Mouse (Mus musculus): ENCODE data around the gene Six5. TPM values are rescaled to one million over a fixed set of nuclear protein-coding genes. Genes with fewer than 3 reads are reported as not detected.

Gene Six5
- polyA plus RNA-seq, 1 experiment = 0.23 TPM

DNA sequence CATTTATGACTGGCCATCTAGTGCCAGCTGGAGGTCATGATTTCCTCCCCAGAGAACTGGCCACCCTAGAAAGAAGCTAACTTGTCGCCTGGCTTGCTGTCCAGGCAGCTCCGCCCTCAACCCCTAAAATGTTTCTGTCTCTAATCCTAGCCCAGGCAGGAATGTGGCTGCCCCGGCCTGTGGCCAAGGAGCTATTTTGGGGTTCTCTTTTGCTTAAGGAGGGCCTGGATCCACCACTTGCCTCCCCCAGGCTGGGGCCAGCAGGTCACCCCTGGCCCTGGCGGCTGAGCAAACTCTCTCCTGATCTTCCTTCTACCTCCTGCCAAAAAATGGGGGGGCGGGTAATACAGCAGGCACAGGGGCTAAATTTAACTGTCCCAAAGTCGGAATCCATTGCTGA lies 11.3 kb upstream of the Six5 start:
- H3K4me1 ChIP-seq (ENCODE audit: control insufficient read depth) = peaks cover 48% of the 10 kb centered on the region

DNA sequence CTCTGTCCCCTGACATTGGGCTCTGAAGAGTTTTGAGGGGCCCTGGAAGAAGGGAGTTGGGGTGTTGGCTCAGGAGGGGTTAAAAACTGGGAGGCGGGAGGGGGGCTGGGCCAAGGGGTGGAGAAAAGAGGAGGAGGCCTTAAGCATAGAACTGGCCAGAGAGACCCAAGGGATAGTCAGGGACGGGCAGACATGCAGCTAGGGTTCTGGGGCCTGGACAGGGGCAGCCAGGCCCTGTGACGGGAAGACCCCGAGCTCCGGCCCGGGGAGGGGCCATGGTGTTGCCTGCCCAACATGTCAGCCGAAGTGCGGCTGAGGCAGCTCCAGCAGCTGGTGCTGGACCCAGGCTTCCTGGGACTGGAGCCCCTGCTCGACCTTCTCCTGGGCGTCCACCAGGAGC lies 10.7 kb upstream of the Six5 start, which contains the start of gene Dmpk:
Gene Dmpk (plus strand): TSS at position 149 of the 400 bp plus-strand sequence.
- H3K9me3 ChIP-seq (ENCODE audit: control insufficient read depth, low read length) = no peaks in the 10 kb centered on the region
- H3K36me3 ChIP-seq (ENCODE audit: control insufficient read depth) = peaks cover 56% of the 10 kb centered on the region
- TF ChIP-seq TAL1 (IDR thresholded peaks at IDR 0.05; ENCODE audit: low read length) = no peak
- no peak for TF ChIP-seq GATA1 (IDR thresholded peaks at IDR 0.05; ENCODE audit: low read length)
- peak within 1 kb of the TSS; percentile 28 for H3K4me3 ChIP-seq (replicated peaks)
- H3K27me3 ChIP-seq (ENCODE audit: control insufficient read depth) = peaks cover 3% of the 10 kb centered on the region
- peaks cover 49% of the 10 kb centered on the region for H3K4me1 ChIP-seq (ENCODE audit: control insufficient read depth)

More for the DNA sequence above, 11.3 kb upstream of the Six5 start:
- no peak overlapping the region for H3K4me3 ChIP-seq (replicated peaks)
- no peak for TF ChIP-seq TAL1 (IDR thresholded peaks at IDR 0.05; ENCODE audit: low read length)
- no peak for TF ChIP-seq GATA1 (IDR thresholded peaks at IDR 0.05; ENCODE audit: low read length)
- peaks cover 3% of the 10 kb centered on the region for H3K27me3 ChIP-seq (ENCODE audit: control insufficient read depth)
- H3K36me3 ChIP-seq (ENCODE audit: control insufficient read depth) = peaks cover 60% of the 10 kb centered on the region
- no peaks in the 10 kb centered on the region for H3K9me3 ChIP-seq (ENCODE audit: control insufficient read depth, low read length)

DNA sequence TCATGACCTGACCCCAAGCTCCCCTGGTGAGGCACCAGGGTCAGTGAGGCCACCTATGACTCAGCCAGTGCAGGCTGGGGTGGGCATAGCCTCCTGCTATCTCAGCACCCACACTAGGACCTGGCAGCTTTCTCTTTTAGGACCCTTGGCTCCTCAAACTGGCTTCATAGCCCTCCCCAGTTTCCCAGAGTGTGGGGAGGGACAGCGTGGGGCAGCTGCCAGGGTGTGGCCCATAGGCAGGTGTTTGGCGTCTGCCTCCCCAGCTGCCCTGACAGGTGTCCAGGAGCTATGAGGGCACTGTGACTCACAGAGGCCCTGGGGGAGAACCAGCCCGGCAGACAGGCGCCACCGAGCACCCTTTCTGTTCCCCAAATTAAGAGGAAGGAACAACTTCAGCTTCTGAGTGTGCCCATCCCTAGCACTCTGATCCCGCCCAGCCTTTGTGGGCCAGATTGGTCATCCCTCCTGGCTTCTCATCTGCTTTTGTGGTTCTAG lies 10.1 kb upstream of the Six5 start:
- Histone ChIP-seq H3K36me3 (ENCODE audit: control insufficient read depth) (peaks cover 50% of the 10 kb centered on the region), H3K4me3 (replicated peaks) (peak overlapping the region; percentile 28), H3K27me3 (ENCODE audit: control insufficient read depth) (peaks cover 3% of the 10 kb centered on the region), H3K4me1 (ENCODE audit: control insufficient read depth) (peaks cover 49% of the 10 kb centered on the region), H3K9me3 (ENCODE audit: control insufficient read depth, low read length) (no peaks in the 10 kb centered on the region)
- TF ChIP-seq GATA1 (IDR thresholded peaks at IDR 0.05; ENCODE audit: low read length) (no peak), TAL1 (IDR thresholded peaks at IDR 0.05; ENCODE audit: low read length) (no peak)

DNA sequence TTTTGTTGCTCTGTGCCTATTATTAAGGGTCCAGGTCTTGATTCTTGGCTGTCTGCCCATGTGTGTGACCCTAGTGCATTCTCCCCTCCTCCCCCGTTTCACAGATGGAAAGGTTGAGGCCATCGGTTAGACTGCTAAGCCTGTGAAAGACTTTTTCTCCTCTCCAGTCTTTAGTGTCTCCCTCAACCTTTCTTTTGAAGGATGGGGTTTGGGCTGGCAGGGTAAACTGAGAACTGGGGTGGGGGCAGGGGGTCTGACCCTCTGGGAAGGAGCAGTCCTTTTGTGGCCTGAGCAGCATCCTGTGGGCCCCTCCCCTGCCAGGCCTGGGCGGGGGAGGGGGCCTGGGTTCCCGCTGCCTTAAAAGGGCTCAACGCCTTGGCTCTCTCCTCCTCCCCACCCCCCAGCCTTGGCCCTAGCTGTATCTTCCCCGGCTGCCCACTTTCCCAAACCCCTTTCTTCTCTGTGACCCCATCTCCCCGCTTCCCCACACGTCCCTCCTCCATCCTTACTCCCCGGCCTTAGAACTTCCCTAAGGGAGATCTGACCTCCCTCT lies 9.4 kb upstream of the Six5 start:
- Histone ChIP-seq H3K4me1 (ENCODE audit: control insufficient read depth) (peaks cover 49% of the 10 kb centered on the region), H3K27me3 (ENCODE audit: control insufficient read depth) (peaks cover 3% of the 10 kb centered on the region), H3K36me3 (ENCODE audit: control insufficient read depth) (peaks cover 44% of the 10 kb centered on the region)

DNA sequence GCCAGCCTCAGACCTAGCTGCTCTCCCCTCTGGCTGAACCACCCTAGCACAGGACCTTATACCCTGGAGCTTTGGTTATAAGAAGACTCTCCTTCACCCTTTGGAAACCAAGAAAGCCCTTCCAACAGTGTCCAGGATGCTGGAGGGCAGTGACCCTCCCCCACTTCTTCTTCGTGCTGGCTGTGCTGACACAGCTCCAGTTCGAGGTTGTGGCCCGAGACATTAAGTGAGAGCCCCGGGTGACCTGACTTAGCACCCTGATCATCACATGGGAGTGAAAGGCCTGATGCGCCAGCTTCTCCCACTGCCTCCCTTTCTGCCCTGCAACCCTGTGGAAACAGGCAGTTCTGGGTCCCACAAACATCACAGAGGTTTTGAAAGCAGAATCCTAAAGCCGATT lies 8.9 kb upstream of the Six5 start:
- H3K4me3 ChIP-seq (replicated peaks) = peak overlapping the region; percentile 57
- H3K9me3 ChIP-seq (ENCODE audit: control insufficient read depth, low read length) = no peaks in the 10 kb centered on the region
- peaks cover 49% of the 10 kb centered on the region for H3K4me1 ChIP-seq (ENCODE audit: control insufficient read depth)
- peaks cover 39% of the 10 kb centered on the region for H3K36me3 ChIP-seq (ENCODE audit: control insufficient read depth)
- TF ChIP-seq TAL1 (IDR thresholded peaks at IDR 0.05; ENCODE audit: low read length) = no peak
- no peak for TF ChIP-seq GATA1 (IDR thresholded peaks at IDR 0.05; ENCODE audit: low read length)
- H3K27me3 ChIP-seq (ENCODE audit: control insufficient read depth) = peaks cover 3% of the 10 kb centered on the region

More for the DNA sequence above, 9.4 kb upstream of the Six5 start:
- TF ChIP-seq GATA1 (IDR thresholded peaks at IDR 0.05; ENCODE audit: low read length) (no peak), TAL1 (IDR thresholded peaks at IDR 0.05; ENCODE audit: low read length) (no peak)
- Histone ChIP-seq H3K4me3 (replicated peaks) (no peak overlapping the region), H3K9me3 (ENCODE audit: control insufficient read depth, low read length) (no peaks in the 10 kb centered on the region)

DNA sequence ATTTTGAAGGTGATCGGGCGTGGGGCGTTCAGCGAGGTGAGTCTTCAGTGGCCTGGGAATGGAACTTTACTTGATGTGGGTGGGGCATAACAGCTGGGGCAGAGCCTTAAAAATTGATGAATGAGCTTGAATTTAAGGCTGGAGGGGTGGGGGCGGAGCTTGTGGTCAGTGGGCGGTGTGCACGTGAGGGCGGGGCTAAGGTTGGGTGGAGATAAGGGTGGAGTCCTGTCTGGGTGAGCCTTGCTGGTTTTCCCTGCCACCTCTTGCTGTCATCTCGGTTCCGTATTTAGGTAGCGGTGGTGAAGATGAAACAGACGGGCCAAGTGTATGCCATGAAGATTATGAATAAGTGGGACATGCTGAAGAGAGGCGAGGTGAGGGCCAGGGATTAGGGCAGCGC lies 8.4 kb upstream of the Six5 start:
- Histone ChIP-seq H3K36me3 (ENCODE audit: control insufficient read depth) (peaks cover 36% of the 10 kb centered on the region), H3K4me1 (ENCODE audit: control insufficient read depth) (peaks cover 49% of the 10 kb centered on the region), H3K27me3 (ENCODE audit: control insufficient read depth) (peaks cover 3% of the 10 kb centered on the region), H3K9me3 (ENCODE audit: control insufficient read depth, low read length) (no peaks in the 10 kb centered on the region), H3K4me3 (replicated peaks) (peak overlapping the region; percentile 57)
- TF ChIP-seq GATA1 (IDR thresholded peaks at IDR 0.05; ENCODE audit: low read length) (peak; percentile 53; the same call in 1 of the 2 replicates), TAL1 (IDR thresholded peaks at IDR 0.05; ENCODE audit: low read length) (no peak)

DNA sequence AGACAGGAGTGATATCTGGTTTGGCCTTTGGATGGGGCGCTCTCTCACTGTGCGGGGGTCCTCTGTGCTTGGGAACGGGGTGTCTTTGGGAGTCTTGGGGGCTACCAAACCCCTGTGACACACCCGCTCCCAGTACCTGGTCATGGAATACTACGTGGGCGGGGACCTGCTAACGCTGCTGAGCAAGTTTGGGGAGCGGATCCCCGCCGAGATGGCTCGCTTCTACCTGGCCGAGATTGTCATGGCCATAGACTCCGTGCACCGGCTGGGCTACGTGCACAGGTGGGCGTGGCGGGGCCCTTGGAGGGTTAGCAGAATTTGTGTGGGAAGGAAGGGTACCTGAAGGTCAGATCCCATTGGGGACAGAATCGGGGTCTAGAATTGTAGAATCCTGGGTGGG lies 7.6 kb upstream of the Six5 start:
- peaks cover 10% of the 10 kb centered on the region for H3K27me3 ChIP-seq (ENCODE audit: control insufficient read depth)
- no peak for TF ChIP-seq TAL1 (IDR thresholded peaks at IDR 0.05; ENCODE audit: low read length)
- no peak for TF ChIP-seq GATA1 (IDR thresholded peaks at IDR 0.05; ENCODE audit: low read length)
- peaks cover 49% of the 10 kb centered on the region for H3K4me1 ChIP-seq (ENCODE audit: control insufficient read depth)
- peaks cover 29% of the 10 kb centered on the region for H3K36me3 ChIP-seq (ENCODE audit: control insufficient read depth)
- no peaks in the 10 kb centered on the region for H3K9me3 ChIP-seq (ENCODE audit: control insufficient read depth, low read length)
- H3K4me3 ChIP-seq (replicated peaks) = no peak overlapping the region

DNA sequence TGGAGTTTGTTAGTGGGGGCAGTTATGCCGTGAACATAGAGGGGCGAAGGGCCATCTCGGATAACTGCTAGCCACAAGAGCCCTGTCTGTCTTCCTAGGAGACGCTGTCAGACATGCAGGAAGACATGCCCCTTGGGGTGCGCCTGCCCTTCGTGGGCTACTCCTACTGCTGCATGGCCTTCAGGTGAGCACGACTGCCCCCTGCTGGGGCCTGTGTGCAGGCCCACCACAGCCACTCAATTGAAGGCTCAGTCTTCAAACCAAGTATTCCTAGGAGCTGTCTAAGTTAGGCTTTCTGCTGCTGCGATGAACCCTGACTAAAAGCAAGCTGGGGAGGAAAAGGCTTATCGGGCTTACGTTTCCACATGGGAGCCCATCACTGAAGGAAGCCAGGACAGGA lies 5.6 kb upstream of the Six5 start:
- Histone ChIP-seq H3K9me3 (ENCODE audit: control insufficient read depth, low read length) (no peaks in the 10 kb centered on the region), H3K4me3 (replicated peaks) (no peak overlapping the region), H3K27me3 (ENCODE audit: control insufficient read depth) (peaks cover 21% of the 10 kb centered on the region), H3K36me3 (ENCODE audit: control insufficient read depth) (peaks cover 16% of the 10 kb centered on the region), H3K4me1 (ENCODE audit: control insufficient read depth) (peaks cover 67% of the 10 kb centered on the region)
- TF ChIP-seq TAL1 (IDR thresholded peaks at IDR 0.05; ENCODE audit: low read length) (no peak), GATA1 (IDR thresholded peaks at IDR 0.05; ENCODE audit: low read length) (no peak)

DNA sequence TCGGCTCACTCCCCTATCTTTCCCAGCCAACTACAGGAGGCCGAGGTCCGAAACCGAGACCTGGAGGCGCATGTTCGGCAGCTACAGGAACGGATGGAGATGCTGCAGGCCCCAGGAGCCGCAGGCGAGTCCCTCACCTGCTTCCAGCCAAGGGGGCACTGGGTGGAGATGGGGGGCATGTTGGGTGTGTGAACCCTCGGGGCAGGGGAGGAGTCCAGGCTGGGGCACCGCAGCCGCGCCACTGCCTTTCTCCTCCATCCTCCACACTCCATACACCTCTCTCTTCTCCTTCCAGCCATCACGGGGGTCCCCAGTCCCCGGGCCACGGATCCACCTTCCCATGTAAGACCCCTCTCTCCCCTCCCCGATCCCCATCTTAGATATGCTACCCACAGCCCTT lies 2.5 kb upstream of the Six5 start:
- H3K9me3 ChIP-seq (ENCODE audit: control insufficient read depth, low read length) = no peaks in the 10 kb centered on the region
- H3K4me1 ChIP-seq (ENCODE audit: control insufficient read depth) = peaks cover 69% of the 10 kb centered on the region
- H3K27me3 ChIP-seq (ENCODE audit: control insufficient read depth) = peaks cover 45% of the 10 kb centered on the region
- peaks cover 14% of the 10 kb centered on the region for H3K36me3 ChIP-seq (ENCODE audit: control insufficient read depth)
- TF ChIP-seq TAL1 (IDR thresholded peaks at IDR 0.05; ENCODE audit: low read length) (no peak), GATA1 (IDR thresholded peaks at IDR 0.05; ENCODE audit: low read length) (no peak)
- H3K4me3 ChIP-seq (replicated peaks) = no peak overlapping the region
